ENCODE assay signal across 8 mouse cellular contexts in genomic region chr11:86543960-86544638, GRCm38 (mm10). TPM values are rescaled to one million over a fixed set of nuclear protein-coding genes. Genes with fewer than 3 reads are reported as not detected.
A peak's percentile ranks its signal among the peaks of the same experiment; 100 is the strongest.
DNase-seq lines count a peak whose midpoint lies in the region; ATAC-seq and TF ChIP-seq lines count a peak whose summit lies in the region.

No protein-coding gene starts in this region.

- H3K4me1 ChIP-seq in thymus, adult 2 months (replicated peaks; ENCODE audit: control insufficient read depth, insufficient read depth, low read length), result peaks cover 7% of the 10 kb centered on the region
- H3K4me1 ChIP-seq in forebrain, embryonic 15.5 days, result peaks cover 24% of the 10 kb centered on the region
- H3K4me1 ChIP-seq in limb, embryonic 10.5 days, result peaks cover 20% of the 10 kb centered on the region
- no peaks in the 10 kb centered on the region for H3K4me1 ChIP-seq in neural tube, embryonic 12.5 days

- ATAC-seq in forebrain, embryonic 15.5 days (replicated peaks), result peak; percentile 32
- ATAC-seq in neural tube, embryonic 12.5 days (ENCODE audit: low FRiP score, low read depth), result peak; percentile 69

- DNase-seq in embryo, embryonic 10 days (ENCODE audit: low spot score), result peak; percentile 35
- DNase-seq in embryo, embryonic 9.5 days (ENCODE audit: extremely low spot score), result no peak
- peak; percentile 58 for DNase-seq in thymus, adult 2 months
- DNase-seq in thymus, postnatal 14 days, result no peak
- no peak for DNase-seq in limb, embryonic 10.5 days (ENCODE audit: low spot score)
- DNase-seq in adrenal gland, adult 2 months, result no peak

- H3K9me3 ChIP-seq in forebrain, embryonic 15.5 days, result no peaks in the 10 kb centered on the region
- no peaks in the 10 kb centered on the region for H3K9me3 ChIP-seq in limb, embryonic 10.5 days (replicated peaks)
- no peaks in the 10 kb centered on the region for H3K9me3 ChIP-seq in neural tube, embryonic 12.5 days

- WGBS in thymus, adult 2 months, result under 1% methylated on average over 50 of the region's 50 CpGs
- WGBS in forebrain, embryonic 15.5 days, result under 1% methylated on average over 50 of the region's 50 CpGs
- WGBS in limb, embryonic 10.5 days, result under 1% methylated on average over 49 of the region's 50 CpGs
- 1% methylated on average over 47 of the region's 50 CpGs for WGBS in neural tube, embryonic 12.5 days

- H3K27me3 ChIP-seq in thymus, adult 2 months (ENCODE audit: control insufficient read depth, insufficient read depth, low read length), result no peaks in the 10 kb centered on the region
- no peaks in the 10 kb centered on the region for H3K27me3 ChIP-seq in forebrain, embryonic 15.5 days
- no peaks in the 10 kb centered on the region for H3K27me3 ChIP-seq in limb, embryonic 10.5 days (ENCODE audit: low read depth, poor library complexity, severe bottlenecking)
- H3K27me3 ChIP-seq in neural tube, embryonic 12.5 days (replicated peaks), result no peaks in the 10 kb centered on the region

- peak overlapping the region; percentile 57 for H3K27ac ChIP-seq in thymus, adult 2 months (ENCODE audit: control insufficient read depth, insufficient read depth, low read length)
- H3K27ac ChIP-seq in forebrain, embryonic 15.5 days (replicated peaks), result peak overlapping the region; percentile 83
- H3K27ac ChIP-seq in limb, embryonic 10.5 days, result peak overlapping the region; percentile 95
- H3K27ac ChIP-seq in neural tube, embryonic 12.5 days, result peak overlapping the region; percentile 62

- peak overlapping the region; percentile 80 for H3K4me2 ChIP-seq in forebrain, embryonic 15.5 days (replicated peaks)
- peak overlapping the region; percentile 85 for H3K4me2 ChIP-seq in neural tube, embryonic 12.5 days (replicated peaks)

- TF ChIP-seq POLR2A in thymus, adult 2 months (IDR thresholded peaks at IDR 0.05; ENCODE audit: control insufficient read depth, extremely low read depth, insufficient read depth, low read length, poor library complexity), result no peak

- no peak for TF ChIP-seq CTCF in thymus, adult 2 months (IDR thresholded peaks at IDR 0.05; ENCODE audit: borderline replicate concordance, control insufficient read depth, extremely low read depth, insufficient read depth, low read length, poor library complexity)

- H3K36me3 ChIP-seq in thymus, adult 2 months (ENCODE audit: control insufficient read depth, insufficient read depth, low read length), result peaks cover 2% of the 10 kb centered on the region; the same call in 1 of the 2 replicates
- H3K36me3 ChIP-seq in forebrain, embryonic 15.5 days, result 0 out of 2 replicates have a peak, but pooled peaks cover under 1% of the 10 kb centered on the region
- peaks cover 16% of the 10 kb centered on the region for H3K36me3 ChIP-seq in limb, embryonic 10.5 days
- no peaks in the 10 kb centered on the region for H3K36me3 ChIP-seq in neural tube, embryonic 12.5 days

- peak overlapping the region; percentile 61 for H3K4me3 ChIP-seq in thymus, adult 2 months (ENCODE audit: control insufficient read depth, insufficient read depth, low read length)
- peak overlapping the region; percentile 87 for H3K4me3 ChIP-seq in forebrain, embryonic 15.5 days
- H3K4me3 ChIP-seq in limb, embryonic 10.5 days, result peak overlapping the region; percentile 99
- H3K4me3 ChIP-seq in neural tube, embryonic 12.5 days, result peak overlapping the region; percentile 98

- H3K9ac ChIP-seq in forebrain, embryonic 15.5 days (replicated peaks), result peak overlapping the region; percentile 92
- H3K9ac ChIP-seq in neural tube, embryonic 12.5 days, result peak overlapping the region; percentile 97

RNA-seq across cellular contexts. Expression of gene Rps6kb1, which starts 0.5 kb away (rescaled TPM):
- polyA plus RNA-seq in thymus, adult 2 months (2012; rRNA removed), result 12.2 and 12.3 TPM in 2 replicates
- polyA plus RNA-seq in forebrain, embryonic 15.5 days (2015; fragmentation: Nextera tagmentation; extraction: Ambion mirVana), result 63.1 and 63.8 TPM in 2 replicates
- polyA plus RNA-seq in limb, embryonic 10.5 days (2016; fragmentation: Nextera tagmentation; extraction: Ambion mirVana), result 47.3 and 64.3 TPM in 2 replicates
- 68.9 and 71.8 TPM in 2 replicates for polyA plus RNA-seq in neural tube, embryonic 12.5 days (2016; fragmentation: Nextera tagmentation; extraction: Ambion mirVana)
- total RNA-seq in adrenal gland, adult 2 months (2021), result 10 to 100 TPM; 38.1 to 39.8 TPM
- polyA plus RNA-seq in adrenal gland, adult 2 months (2012; rRNA removed), result 3.3 and 4.0 TPM in 2 replicates

RNA-seq across cellular contexts. Expression of gene Tubd1, which starts 0.7 kb away (rescaled TPM):
- polyA plus RNA-seq in thymus, adult 2 months (2012; rRNA removed), result 5.7 and 5.9 TPM in 2 replicates
- polyA plus RNA-seq in forebrain, embryonic 15.5 days (2015; fragmentation: Nextera tagmentation; extraction: Ambion mirVana), result 8.8 and 8.9 TPM in 2 replicates
- polyA plus RNA-seq in limb, embryonic 10.5 days (2016; fragmentation: Nextera tagmentation; extraction: Ambion mirVana), result 9.8 and 10.8 TPM in 2 replicates
- 10.7 and 11.9 TPM in 2 replicates for polyA plus RNA-seq in neural tube, embryonic 12.5 days (2016; fragmentation: Nextera tagmentation; extraction: Ambion mirVana)
- 1 to 10 TPM; 6.6 to 8.1 TPM for total RNA-seq in adrenal gland, adult 2 months (2021)
- polyA plus RNA-seq in adrenal gland, adult 2 months (2012; rRNA removed), result 1.2 and 1.7 TPM in 2 replicates

RNA-seq across cellular contexts. Expression of gene Rnft1, which starts 59.6 kb away (rescaled TPM):
- 6.4 and 9.3 TPM in 2 replicates for polyA plus RNA-seq in thymus, adult 2 months (2012; rRNA removed)
- 19.2 TPM in 2 replicates for polyA plus RNA-seq in forebrain, embryonic 15.5 days (2015; fragmentation: Nextera tagmentation; extraction: Ambion mirVana)
- polyA plus RNA-seq in limb, embryonic 10.5 days (2016; fragmentation: Nextera tagmentation; extraction: Ambion mirVana), result 24.2 and 29.7 TPM in 2 replicates
- 19.4 and 21.4 TPM in 2 replicates for polyA plus RNA-seq in neural tube, embryonic 12.5 days (2016; fragmentation: Nextera tagmentation; extraction: Ambion mirVana)
- total RNA-seq in adrenal gland, adult 2 months (2021), result 10 to 100 TPM; 32.2 to 48.3 TPM
- 1.8 and 2.6 TPM in 2 replicates for polyA plus RNA-seq in adrenal gland, adult 2 months (2012; rRNA removed)

Comparison
In these comparisons a context has a peak if more than half of its experiments do, and no peak if none do; other contexts are left out.
1. DNase-seq: peak in embryo, embryonic 10 days (single experiment) and thymus, adult 2 months (single experiment); none in embryo, embryonic 9.5 days (single experiment), thymus, postnatal 14 days (single experiment), limb, embryonic 10.5 days (single experiment) and adrenal gland, adult 2 months (single experiment).
2. Peak in every context shown above with its lines, with median percentiles within 50 percentile points of each other: H3K27ac ChIP-seq and H3K4me3 ChIP-seq.